Mouse (Mus musculus): ENCODE data around the gene S100a4. TPM values are rescaled to one million over a fixed set of nuclear protein-coding genes. Genes with fewer than 3 reads are reported as not detected.
A peak's percentile ranks its signal among the peaks of the same experiment; 100 is the strongest.

Gene S100a4
- polyA plus RNA-seq, 1 experiment from 2014 or later: 3.4 TPM

DNA sequence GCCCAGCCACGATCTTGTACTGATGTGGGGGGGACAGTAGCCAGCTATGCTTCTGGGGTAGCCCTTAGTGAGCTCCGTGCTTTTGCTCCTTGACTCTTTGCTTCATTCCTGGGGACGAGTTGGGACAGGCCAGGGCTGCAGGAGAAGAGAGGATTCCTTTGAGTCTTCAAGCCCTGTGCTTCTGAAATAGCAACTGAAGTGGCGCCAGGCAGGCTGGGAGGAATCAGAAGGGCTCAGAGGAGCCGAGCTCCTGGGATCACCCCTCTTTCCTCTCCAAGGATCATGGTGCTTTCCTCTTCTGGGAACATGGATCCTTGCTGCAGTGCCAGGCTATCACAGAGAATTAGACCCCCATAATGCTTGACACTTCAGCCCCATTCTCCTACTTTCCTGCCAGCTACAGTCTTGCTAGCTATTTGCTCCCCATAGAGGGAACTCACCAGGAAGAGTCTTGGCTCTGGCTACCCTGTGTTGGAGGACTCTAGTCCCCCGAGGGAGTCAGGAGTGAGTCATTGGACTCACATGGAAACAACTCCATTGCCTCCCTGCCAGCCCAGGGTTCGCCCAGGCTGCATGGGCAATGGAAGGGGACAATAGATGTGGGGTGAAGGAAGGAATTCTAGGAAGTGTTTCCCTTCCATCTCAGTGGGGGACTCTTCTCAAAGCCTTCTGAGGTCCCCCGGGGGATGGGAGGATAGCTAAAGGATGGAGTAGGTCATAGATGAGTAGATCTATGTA is 2.9 kb upstream of the S100a4 start:
- ATAC-seq (replicated peaks; ENCODE audit: insufficient number of reproducible peaks, low FRiP score, low TSS enrichment, low read depth) (no peak), DNase-seq (ENCODE audit: low spot score) (no peak)
- Histone ChIP-seq H3K4me1 (ENCODE audit: control insufficient read depth, insufficient read depth, low read length) (no peaks in the 10 kb centered on the region; the same call in 1 of the 2 replicates), H3K36me3 (replicated peaks; ENCODE audit: control insufficient read depth, insufficient read depth, low read depth, low read length) (no peaks in the 10 kb centered on the region), H3K27ac (replicated peaks; ENCODE audit: low read depth, low read length) (no peak overlapping the region), H3K27me3 (ENCODE audit: control insufficient read depth, insufficient read depth, low read length) (no peaks in the 10 kb centered on the region), H3K9me3 (replicated peaks; ENCODE audit: control insufficient read depth, low read length) (no peaks in the 10 kb centered on the region), H3K9ac (replicated peaks; ENCODE audit: low read length) (no peak overlapping the region), H3K4me2 (ENCODE audit: low read depth, low read length) (no peak overlapping the region), H3K4me3 (ENCODE audit: low read depth, low read length) (no peak overlapping the region)
- 76% methylated on average over 8 of the region's 8 CpGs for WGBS

DNA sequence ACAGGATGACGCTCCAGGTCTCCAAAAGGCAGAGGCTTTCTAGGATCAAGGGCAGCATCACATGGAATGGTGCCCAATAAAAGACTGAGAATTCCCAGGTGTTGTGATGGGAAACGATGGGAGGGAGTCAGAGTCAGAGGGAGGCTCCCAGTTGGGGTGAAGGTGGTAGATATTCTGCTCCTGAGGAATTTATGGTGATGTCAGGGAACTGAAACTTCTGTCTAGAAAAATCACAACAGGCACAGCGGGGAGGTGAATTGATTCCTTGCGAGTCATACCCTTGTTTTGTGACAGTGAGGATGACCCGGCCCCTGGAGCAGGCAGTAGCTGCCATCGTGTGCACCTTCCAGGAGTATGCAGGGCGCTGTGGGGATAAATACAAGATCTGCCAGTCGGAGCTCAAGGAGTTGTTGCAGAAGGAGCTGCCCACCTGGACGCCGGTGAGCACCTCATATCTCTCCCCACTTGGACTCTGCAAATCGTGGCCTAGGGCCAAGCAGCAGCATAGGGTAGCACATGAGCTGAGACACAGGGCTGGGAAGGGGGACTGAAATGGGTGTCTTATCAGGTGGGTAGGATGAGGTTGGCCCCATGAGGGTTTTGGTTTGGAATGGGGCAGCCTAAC is 2.0 kb upstream of the S100a4 start, which contains the start of gene Gm42674:
Gene Gm42674, plus strand, starts transcription at position 419 of the 625 bp plus-strand sequence.
- H3K36me3 ChIP-seq (replicated peaks; ENCODE audit: control insufficient read depth, insufficient read depth, low read depth, low read length): no peaks in the 10 kb centered on the region
- no peaks in the 10 kb centered on the region for H3K27me3 ChIP-seq (ENCODE audit: control insufficient read depth, insufficient read depth, low read length)
- H3K4me2 ChIP-seq (ENCODE audit: low read depth, low read length): no peak within 1 kb of the TSS
- WGBS: 84% methylated on average over 11 of the region's 11 CpGs
- H3K9ac ChIP-seq (replicated peaks; ENCODE audit: low read length): no peak within 1 kb of the TSS
- no peaks in the 10 kb centered on the region; the same call in 1 of the 2 replicates for H3K4me1 ChIP-seq (ENCODE audit: control insufficient read depth, insufficient read depth, low read length)
- H3K4me3 ChIP-seq (ENCODE audit: low read depth, low read length): no peak within 1 kb of the TSS
- ATAC-seq (replicated peaks; ENCODE audit: insufficient number of reproducible peaks, low FRiP score, low TSS enrichment, low read depth) (no peak), DNase-seq (ENCODE audit: low spot score) (no peak)
- H3K9me3 ChIP-seq (replicated peaks; ENCODE audit: control insufficient read depth, low read length): no peaks in the 10 kb centered on the region
- H3K27ac ChIP-seq (replicated peaks; ENCODE audit: low read depth, low read length): no peak within 1 kb of the TSS

DNA sequence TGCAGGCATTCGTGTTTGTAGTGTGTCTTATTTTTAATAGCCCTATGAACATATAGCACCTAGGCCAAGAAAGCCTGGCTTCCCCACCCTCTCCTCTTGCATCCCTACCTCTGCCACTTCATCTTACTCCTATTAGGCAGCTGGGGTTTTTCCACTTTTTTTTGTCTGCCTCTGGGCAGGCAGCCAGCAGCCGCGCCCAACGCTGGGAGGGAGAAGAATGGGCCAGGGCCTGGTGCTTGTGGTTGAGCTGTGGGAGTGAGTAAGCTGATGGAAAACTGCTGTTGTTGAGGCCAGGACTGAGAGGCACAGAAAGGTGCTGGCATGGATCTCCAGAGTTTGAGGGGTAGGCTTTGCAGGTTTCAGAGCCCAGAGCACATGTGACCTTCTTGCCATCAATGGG is 845 bp downstream of the S100a4 start:
- H3K9ac ChIP-seq (replicated peaks; ENCODE audit: low read length): no peak overlapping the region
- peak overlapping the region; percentile 56; the same call in 1 of the 2 replicates for H3K27ac ChIP-seq (replicated peaks; ENCODE audit: low read depth, low read length)
- ATAC-seq (replicated peaks; ENCODE audit: insufficient number of reproducible peaks, low FRiP score, low TSS enrichment, low read depth) (no peak), DNase-seq (ENCODE audit: low spot score) (peak; percentile 42)
- no peaks in the 10 kb centered on the region for H3K27me3 ChIP-seq (ENCODE audit: control insufficient read depth, insufficient read depth, low read length)
- H3K9me3 ChIP-seq (replicated peaks; ENCODE audit: control insufficient read depth, low read length): no peaks in the 10 kb centered on the region
- H3K4me1 ChIP-seq (ENCODE audit: control insufficient read depth, insufficient read depth, low read length): no peaks in the 10 kb centered on the region; the same call in 1 of the 2 replicates
- no peak overlapping the region for H3K4me2 ChIP-seq (ENCODE audit: low read depth, low read length)
- no peaks in the 10 kb centered on the region for H3K36me3 ChIP-seq (replicated peaks; ENCODE audit: control insufficient read depth, insufficient read depth, low read depth, low read length)
- WGBS: 59% methylated on average over 4 of the region's 4 CpGs
- H3K4me3 ChIP-seq (ENCODE audit: low read depth, low read length): no peak overlapping the region

DNA sequence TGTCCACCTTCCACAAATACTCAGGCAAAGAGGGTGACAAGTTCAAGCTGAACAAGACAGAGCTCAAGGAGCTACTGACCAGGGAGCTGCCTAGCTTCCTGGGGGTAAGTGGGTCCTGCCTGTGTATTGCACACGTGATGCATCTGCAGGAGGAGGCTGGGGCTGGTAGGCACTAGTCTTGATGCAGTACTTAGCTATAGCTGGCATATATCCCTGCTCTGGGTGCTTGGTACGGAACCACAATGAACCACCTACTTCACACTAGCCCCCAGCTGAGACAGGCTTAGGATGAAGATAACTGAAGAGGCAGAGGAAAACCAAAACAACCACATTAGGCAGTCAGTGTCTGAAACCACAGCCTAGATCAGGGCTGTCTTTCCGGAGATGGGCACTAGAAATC is 1.5 kb downstream of the S100a4 start:
- Histone ChIP-seq H3K9ac (replicated peaks; ENCODE audit: low read length) (no peak overlapping the region), H3K27me3 (ENCODE audit: control insufficient read depth, insufficient read depth, low read length) (no peaks in the 10 kb centered on the region), H3K4me1 (ENCODE audit: control insufficient read depth, insufficient read depth, low read length) (no peaks in the 10 kb centered on the region; the same call in 1 of the 2 replicates), H3K36me3 (replicated peaks; ENCODE audit: control insufficient read depth, insufficient read depth, low read depth, low read length) (no peaks in the 10 kb centered on the region), H3K4me2 (ENCODE audit: low read depth, low read length) (no peak overlapping the region), H3K9me3 (replicated peaks; ENCODE audit: control insufficient read depth, low read length) (no peaks in the 10 kb centered on the region), H3K27ac (replicated peaks; ENCODE audit: low read depth, low read length) (no peak overlapping the region; the same call in 1 of the 2 replicates), H3K4me3 (ENCODE audit: low read depth, low read length) (no peak overlapping the region)
- 80% methylated on average over 3 of the region's 3 CpGs for WGBS
- no peak for DNase-seq (ENCODE audit: low spot score)
- ATAC-seq (replicated peaks; ENCODE audit: insufficient number of reproducible peaks, low FRiP score, low TSS enrichment, low read depth): no peak

DNA sequence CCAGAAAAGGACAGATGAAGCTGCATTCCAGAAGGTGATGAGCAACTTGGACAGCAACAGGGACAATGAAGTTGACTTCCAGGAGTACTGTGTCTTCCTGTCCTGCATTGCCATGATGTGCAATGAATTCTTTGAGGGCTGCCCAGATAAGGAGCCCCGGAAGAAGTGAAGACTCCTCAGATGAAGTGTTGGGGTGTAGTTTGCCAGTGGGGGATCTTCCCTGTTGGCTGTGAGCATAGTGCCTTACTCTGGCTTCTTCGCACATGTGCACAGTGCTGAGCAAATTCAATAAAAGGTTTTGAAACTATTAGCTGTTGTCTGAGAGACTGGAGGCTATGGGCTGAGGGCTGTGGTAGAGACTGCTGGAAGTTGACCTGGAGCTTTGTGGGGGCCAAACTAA is 2.2 kb downstream of the S100a4 start:
- 72% methylated on average over 2 of the region's 2 CpGs for WGBS
- no peak for DNase-seq (ENCODE audit: low spot score)
- no peak overlapping the region for H3K9ac ChIP-seq (replicated peaks; ENCODE audit: low read length)
- H3K27me3 ChIP-seq (ENCODE audit: control insufficient read depth, insufficient read depth, low read length): no peaks in the 10 kb centered on the region
- H3K36me3 ChIP-seq (replicated peaks; ENCODE audit: control insufficient read depth, insufficient read depth, low read depth, low read length): no peaks in the 10 kb centered on the region
- no peaks in the 10 kb centered on the region; the same call in 1 of the 2 replicates for H3K4me1 ChIP-seq (ENCODE audit: control insufficient read depth, insufficient read depth, low read length)
- H3K4me2 ChIP-seq (ENCODE audit: low read depth, low read length): no peak overlapping the region
- peak overlapping the region; percentile 69 for H3K27ac ChIP-seq (replicated peaks; ENCODE audit: low read depth, low read length)
- no peak for ATAC-seq (replicated peaks; ENCODE audit: insufficient number of reproducible peaks, low FRiP score, low TSS enrichment, low read depth)
- H3K9me3 ChIP-seq (replicated peaks; ENCODE audit: control insufficient read depth, low read length): no peaks in the 10 kb centered on the region
- no peak overlapping the region for H3K4me3 ChIP-seq (ENCODE audit: low read depth, low read length)

DNA sequence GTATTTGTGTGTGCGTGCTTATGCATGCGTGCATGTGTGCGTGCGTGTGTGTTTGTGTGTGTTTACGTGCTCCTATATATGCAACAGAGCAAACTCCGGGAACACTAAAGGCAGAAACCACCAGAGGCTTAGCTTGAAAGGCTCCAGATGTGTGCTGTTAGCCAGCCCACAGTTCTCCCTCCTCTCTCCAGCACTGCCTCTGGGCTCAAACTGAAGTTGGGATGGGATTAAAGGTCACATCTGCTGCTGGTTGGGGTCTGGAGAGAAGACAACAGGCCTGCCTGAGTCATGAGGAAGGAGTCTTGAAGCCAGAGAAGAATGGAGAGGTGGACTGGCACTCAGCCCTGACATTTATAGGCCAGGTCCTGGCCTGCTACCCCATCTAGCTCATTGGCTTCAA is 2.6 kb downstream of the S100a4 start:
- H3K9ac ChIP-seq (replicated peaks; ENCODE audit: low read length): no peak overlapping the region
- ATAC-seq (replicated peaks; ENCODE audit: insufficient number of reproducible peaks, low FRiP score, low TSS enrichment, low read depth) (peak; percentile 41), DNase-seq (ENCODE audit: low spot score) (peak; percentile 88)
- H3K4me3 ChIP-seq (ENCODE audit: low read depth, low read length): no peak overlapping the region
- peak overlapping the region; percentile 69; the same call in 1 of the 2 replicates for H3K27ac ChIP-seq (replicated peaks; ENCODE audit: low read depth, low read length)
- H3K4me2 ChIP-seq (ENCODE audit: low read depth, low read length): no peak overlapping the region
- no peaks in the 10 kb centered on the region for H3K36me3 ChIP-seq (replicated peaks; ENCODE audit: control insufficient read depth, insufficient read depth, low read depth, low read length)
- no peaks in the 10 kb centered on the region; the same call in 1 of the 2 replicates for H3K4me1 ChIP-seq (ENCODE audit: control insufficient read depth, insufficient read depth, low read length)
- H3K9me3 ChIP-seq (replicated peaks; ENCODE audit: control insufficient read depth, low read length): no peaks in the 10 kb centered on the region
- WGBS: 55% methylated on average over 6 of the region's 6 CpGs
- H3K27me3 ChIP-seq (ENCODE audit: control insufficient read depth, insufficient read depth, low read length): no peaks in the 10 kb centered on the region

DNA sequence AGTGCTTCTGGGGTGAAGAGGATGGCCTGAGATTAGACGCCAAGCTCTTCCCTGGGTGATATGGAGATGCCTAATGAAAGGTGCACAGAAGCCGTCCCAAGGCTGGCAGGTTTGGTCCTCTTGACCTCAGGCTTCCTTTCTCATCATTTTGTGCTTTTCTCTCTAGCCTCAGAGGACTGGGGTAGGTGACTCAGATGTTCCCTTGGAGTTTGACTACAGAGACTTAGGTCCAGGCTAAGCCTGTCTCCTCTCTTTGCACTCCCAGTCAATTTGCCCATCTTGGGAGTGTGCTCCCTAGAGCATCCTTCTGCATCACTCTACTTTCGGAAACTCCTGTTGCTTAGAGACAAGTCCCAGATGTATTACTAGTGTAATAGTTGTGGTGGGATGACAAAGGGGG is 3.8 kb downstream of the S100a4 start:
- WGBS: 85% methylated on average over 3 of the region's 3 CpGs
- H3K9me3 ChIP-seq (replicated peaks; ENCODE audit: control insufficient read depth, low read length): no peaks in the 10 kb centered on the region
- H3K9ac ChIP-seq (replicated peaks; ENCODE audit: low read length): no peak overlapping the region
- no peak overlapping the region for H3K4me2 ChIP-seq (ENCODE audit: low read depth, low read length)
- no peak overlapping the region for H3K27ac ChIP-seq (replicated peaks; ENCODE audit: low read depth, low read length)
- no peaks in the 10 kb centered on the region for H3K27me3 ChIP-seq (ENCODE audit: control insufficient read depth, insufficient read depth, low read length)
- no peaks in the 10 kb centered on the region for H3K36me3 ChIP-seq (replicated peaks; ENCODE audit: control insufficient read depth, insufficient read depth, low read depth, low read length)
- DNase-seq (ENCODE audit: low spot score) (no peak), ATAC-seq (replicated peaks; ENCODE audit: insufficient number of reproducible peaks, low FRiP score, low TSS enrichment, low read depth) (no peak)
- no peaks in the 10 kb centered on the region; the same call in 1 of the 2 replicates for H3K4me1 ChIP-seq (ENCODE audit: control insufficient read depth, insufficient read depth, low read length)
- H3K4me3 ChIP-seq (ENCODE audit: low read depth, low read length): no peak overlapping the region

DNA sequence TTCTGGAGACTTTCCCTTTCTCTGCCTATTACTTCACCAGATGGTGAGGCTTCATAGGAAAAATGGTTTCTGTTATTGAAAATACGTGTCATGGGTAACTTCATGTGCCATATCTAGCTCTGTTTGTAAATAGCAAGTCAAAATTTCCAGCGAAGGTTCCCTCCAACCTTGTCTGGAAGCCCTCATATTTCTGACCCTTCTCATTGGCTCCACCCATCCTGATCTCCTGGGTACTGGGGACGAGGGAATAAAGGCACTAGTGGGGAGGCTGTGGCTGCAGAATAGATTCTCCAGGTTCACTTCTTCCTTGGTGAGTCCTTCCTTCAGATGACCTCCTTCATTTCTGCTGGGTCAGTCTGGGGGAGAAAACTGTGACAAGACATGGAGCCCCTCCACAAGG is 4.7 kb downstream of the S100a4 start, which contains the start of gene S100a5:
Gene S100a5, plus strand, starts transcription at position 301 of the 400 bp plus-strand sequence.
- no peak within 1 kb of the TSS for H3K9ac ChIP-seq (replicated peaks; ENCODE audit: low read length)
- ATAC-seq (replicated peaks; ENCODE audit: insufficient number of reproducible peaks, low FRiP score, low TSS enrichment, low read depth): no peak

More for the DNA sequence above, 4.7 kb downstream of the S100a4 start, which contains the start of gene S100a5:
- no peak for DNase-seq (ENCODE audit: low spot score)
- no peaks in the 10 kb centered on the region for H3K36me3 ChIP-seq (replicated peaks; ENCODE audit: control insufficient read depth, insufficient read depth, low read depth, low read length)
- no peak within 1 kb of the TSS for H3K4me3 ChIP-seq (ENCODE audit: low read depth, low read length)
- H3K4me1 ChIP-seq (ENCODE audit: control insufficient read depth, insufficient read depth, low read length): no peaks in the 10 kb centered on the region; the same call in 1 of the 2 replicates
- no peaks in the 10 kb centered on the region for H3K27me3 ChIP-seq (ENCODE audit: control insufficient read depth, insufficient read depth, low read length)
- no peaks in the 10 kb centered on the region for H3K9me3 ChIP-seq (replicated peaks; ENCODE audit: control insufficient read depth, low read length)
- no peak within 1 kb of the TSS for H3K4me2 ChIP-seq (ENCODE audit: low read depth, low read length)
- H3K27ac ChIP-seq (replicated peaks; ENCODE audit: low read depth, low read length): no peak within 1 kb of the TSS
- 59% methylated on average over 3 of the region's 3 CpGs for WGBS

All from embryonic facial prominence, embryonic 11.5 days (tissue).